Mouse (Mus musculus) midbrain, embryonic 10.5 days (tissue): Measurements from ENCODE around the gene 2410015M20Rik. TPM values are rescaled to one million over a fixed set of nuclear protein-coding genes. Genes with fewer than 3 reads are reported as not detected.

ENCODE experiments used
- DNase-seq: peaks from one replicate; pipeline ENCODE4 v3.0.0-alpha.2; 2017; ENCODE audit warnings: low spot score
- H3K27ac ChIP-seq: fragments of 300-500 bp; sonication (generic); replicated peaks from 2 replicates; pipeline ENCODE4 v1.5.1; 2016; ENCODE audit warnings: mild to moderate bottlenecking
- H3K27me3 ChIP-seq: fragments of 300-500 bp; sonication (generic); 2 replicates; pipeline ENCODE4 v1.6.1; 2016; ENCODE audit warnings: low read depth, mild to moderate bottlenecking; ENCODE audit not compliant: poor library complexity, severe bottlenecking
- H3K36me3 ChIP-seq: fragments of 300-500 bp; sonication (generic); 2 replicates; pipeline ENCODE4 v1.6.1; 2016; ENCODE audit warnings: mild to moderate bottlenecking, moderate library complexity
- H3K4me1 ChIP-seq: fragments of 300-500 bp; sonication (generic); 2 replicates; pipeline ENCODE4 v1.6.1; 2016
- H3K4me3 ChIP-seq: fragments of 300-500 bp; sonication (generic); 2 replicates; pipeline ENCODE4 v1.5.1; 2016; ENCODE audit warnings: mild to moderate bottlenecking, moderate library complexity
- H3K9me3 ChIP-seq: fragments of 300-500 bp; sonication (generic); replicated peaks from 2 replicates; pipeline ENCODE4 v1.6.1; 2016; ENCODE audit warnings: mild to moderate bottlenecking
- WGBS: fragments of 180-500 bp; shearing (Covaris S2); methylation state at CpG from one replicate; pipeline ENCODE4 v1.1.7; 2016; 5-methylcytosine and 5-hydroxymethylcytosine counted together
- polyA plus RNA-seq: library from polyadenylated mRNA; unstranded; fragments of >200 nt; fragmentation: Nextera tagmentation; extraction: Ambion mirVana; gene quantifications from 2 replicates; pipeline ENCODE4 v1.2.1, GENCODE M21; 2016

2410015M20Rik gene
- polyA plus RNA-seq, 1 experiment from 2014 or later: 197 TPM

DNA sequence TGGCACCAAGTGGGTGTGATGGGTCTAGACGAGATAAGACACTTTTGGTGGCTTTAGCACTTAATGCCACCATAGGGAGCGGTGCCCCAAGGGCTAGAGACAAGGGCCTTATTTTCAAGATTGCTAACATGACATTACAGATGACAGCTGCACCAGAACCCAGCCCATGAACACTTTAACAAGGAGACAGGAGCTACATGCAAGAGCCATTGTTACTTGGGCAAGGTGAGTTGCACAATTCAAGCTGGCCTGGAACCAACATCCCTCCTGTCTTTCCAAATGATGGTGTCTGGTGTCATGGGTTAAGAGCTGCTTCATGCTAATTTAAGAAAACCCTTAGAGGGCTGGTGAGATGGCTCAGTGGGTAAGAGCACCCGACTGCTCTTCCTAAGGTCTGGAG lies 50.2 kb downstream of the 2410015M20Rik start:
- no peaks in the 10 kb centered on the region for H3K4me1 ChIP-seq
- no peak overlapping the region for H3K4me3 ChIP-seq
- no peak overlapping the region for H3K27ac ChIP-seq
- H3K36me3 ChIP-seq: peaks cover 40% of the 10 kb centered on the region
- no peak for DNase-seq
- H3K27me3 ChIP-seq: no peaks in the 10 kb centered on the region
- H3K9me3 ChIP-seq: no peaks in the 10 kb centered on the region
- WGBS: 84% methylated on average over 3 of the region's 3 CpGs

DNA sequence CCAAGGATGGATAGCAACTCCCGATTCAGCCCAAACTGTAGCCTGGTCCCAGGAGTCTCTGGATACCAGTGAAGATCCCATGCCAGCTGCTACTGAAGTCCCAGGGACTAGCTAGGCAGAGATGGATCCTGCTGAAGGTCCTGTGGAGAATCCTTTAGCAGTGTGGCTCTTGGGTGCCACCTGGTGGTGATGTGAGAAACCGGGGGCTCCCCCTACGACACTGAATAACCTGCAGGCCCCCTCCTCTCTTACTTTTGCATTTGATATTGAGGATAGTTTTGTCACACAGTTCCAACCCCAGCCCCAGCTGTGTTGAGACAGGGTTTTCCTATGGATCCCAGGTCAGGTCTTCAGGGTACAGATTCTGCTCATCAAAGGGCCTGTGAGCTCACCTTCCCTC lies 51.1 kb downstream of the 2410015M20Rik start:
- H3K4me3 ChIP-seq: no peak overlapping the region
- no peaks in the 10 kb centered on the region for H3K4me1 ChIP-seq
- no peaks in the 10 kb centered on the region for H3K9me3 ChIP-seq
- H3K27me3 ChIP-seq: no peaks in the 10 kb centered on the region
- peak; percentile 71 for DNase-seq
- H3K36me3 ChIP-seq: peaks cover 31% of the 10 kb centered on the region
- WGBS: 22% methylated on average over 3 of the region's 3 CpGs
- no peak overlapping the region for H3K27ac ChIP-seq

Other genes starting within 250 kb of the 2410015M20Rik start
- 89.7 and 131 TPM in 2 replicates for gene Ptprs, start 133.3 kb downstream of the 2410015M20Rik start, polyA plus RNA-seq
- not detected in 2 replicates for gene Znrf4, start 97.3 kb downstream of the 2410015M20Rik start, polyA plus RNA-seq
- 0.80 and 0.89 TPM in 2 replicates for gene Gm20219, start 55.4 kb downstream of the 2410015M20Rik start, polyA plus RNA-seq
- 80.9 and 85.6 TPM in 2 replicates for gene Safb2, start 25.2 kb downstream of the 2410015M20Rik start, polyA plus RNA-seq
- gene Safb, start 24.9 kb downstream of the 2410015M20Rik start, polyA plus RNA-seq: 148 and 157 TPM in 2 replicates
- gene Rpl36, start 3.6 kb upstream of the 2410015M20Rik start, polyA plus RNA-seq: 1,286 and 1,494 TPM in 2 replicates
- 52.4 and 54.4 TPM in 2 replicates for gene Lonp1, start 17.1 kb upstream of the 2410015M20Rik start, polyA plus RNA-seq
- 0.61 and 0.79 TPM in 2 replicates for gene Catsperd, start 18.4 kb upstream of the 2410015M20Rik start, polyA plus RNA-seq
- 140 and 145 TPM in 2 replicates for gene Ranbp3, start 63.5 kb upstream of the 2410015M20Rik start, polyA plus RNA-seq
- 385 and 393 TPM in 2 replicates for gene Ndufa11, start 108.0 kb upstream of the 2410015M20Rik start, polyA plus RNA-seq
- gene Vmac, start 108.3 kb upstream of the 2410015M20Rik start, polyA plus RNA-seq: 12.0 and 16.5 TPM in 2 replicates
- gene Nrtn, start 147.8 kb upstream of the 2410015M20Rik start, polyA plus RNA-seq: 4.1 and 5.6 TPM in 2 replicates
- gene Dus3l, start 155.0 kb upstream of the 2410015M20Rik start, polyA plus RNA-seq: 44.7 and 45.6 TPM in 2 replicates
- gene Prr22, start 160.5 kb upstream of the 2410015M20Rik start, polyA plus RNA-seq: 1.5 and 2.2 TPM in 2 replicates
- gene Rfx2, start 221.2 kb upstream of the 2410015M20Rik start, polyA plus RNA-seq: 9.8 TPM in 2 replicates